Mouse (Mus musculus) layer of hippocampus, adult 9-11 months (tissue): ENCODE measurements around the gene 9930022D16Rik.

Experiments
- DNase-seq: peaks from one replicate; pipeline ENCODE4 v3.0.0; 2022

9930022D16Rik gene

GRCm38 (mm10) chr11:109413617-109414016, at the start of gene 9930022D16Rik:
9930022D16Rik (plus strand) TSS chr11:109413917.
- DNase-seq, result no peak

GRCm38 (mm10) chr11:109364337-109364736, 49.4 kb upstream of the 9930022D16Rik start:
- DNase-seq, result no peak

- DNase-seq, result peak; percentile 33
These were observed 48.8 kb upstream of the 9930022D16Rik start for GRCm38 (mm10) chr11:109364881-109365280.

- no peak for DNase-seq
These were observed 47.9 kb upstream of the 9930022D16Rik start for GRCm38 (mm10) chr11:109365818-109366217.

GRCm38 (mm10) chr11:109366802-109367579, 46.7 kb upstream of the 9930022D16Rik start:
- no peak for DNase-seq

- peak; percentile 33 for DNase-seq
These were observed 44.6 kb upstream of the 9930022D16Rik start for GRCm38 (mm10) chr11:109369026-109369637.

GRCm38 (mm10) chr11:109375412-109375811, 38.3 kb upstream of the 9930022D16Rik start:
- DNase-seq, result no peak

- peak; percentile 30 for DNase-seq
These were observed 37.1 kb upstream of the 9930022D16Rik start for GRCm38 (mm10) chr11:109376484-109377143.

- no peak for DNase-seq
These were observed 36.2 kb upstream of the 9930022D16Rik start for GRCm38 (mm10) chr11:109377477-109377876.

- no peak for DNase-seq
These were observed 35.7 kb upstream of the 9930022D16Rik start for GRCm38 (mm10) chr11:109378051-109378450.

GRCm38 (mm10) chr11:109380662-109381061, 33.1 kb upstream of the 9930022D16Rik start:
- DNase-seq, result no peak

GRCm38 (mm10) chr11:109385296-109385695, 28.4 kb upstream of the 9930022D16Rik start:
- DNase-seq, result no peak

GRCm38 (mm10) chr11:109389046-109389445, 24.7 kb upstream of the 9930022D16Rik start:
- no peak for DNase-seq

GRCm38 (mm10) chr11:109391200-109391599, 22.5 kb upstream of the 9930022D16Rik start:
- no peak for DNase-seq

GRCm38 (mm10) chr11:109391760-109392159, 22.0 kb upstream of the 9930022D16Rik start:
- no peak for DNase-seq

- no peak for DNase-seq
These were observed 21.1 kb upstream of the 9930022D16Rik start for GRCm38 (mm10) chr11:109392601-109393000.

- no peak for DNase-seq
These were observed 19.0 kb upstream of the 9930022D16Rik start for GRCm38 (mm10) chr11:109394758-109395157.

GRCm38 (mm10) chr11:109395291-109395690, 18.4 kb upstream of the 9930022D16Rik start:
- no peak for DNase-seq

- DNase-seq, result no peak
These were observed 7.3 kb upstream of the 9930022D16Rik start for GRCm38 (mm10) chr11:109406431-109406830.

GRCm38 (mm10) chr11:109410197-109410980, 3.3 kb upstream of the 9930022D16Rik start:
- DNase-seq, result no peak

GRCm38 (mm10) chr11:109414802-109415201, 1.1 kb downstream of the 9930022D16Rik start:
- no peak for DNase-seq

- no peak for DNase-seq
These were observed 3.1 kb downstream of the 9930022D16Rik start for GRCm38 (mm10) chr11:109416709-109417420.
